Mouse (Mus musculus) fibroblast of lung, adult 2 months (primary cell): ENCODE data around the gene Atp2c2.
A peak's percentile ranks its signal among the peaks of the same experiment; 100 is the strongest.

Experiments used
- DNase-seq: peaks from one replicate; pipeline ENCODE4 v3.0.0-alpha.2; 2011; ENCODE audit warnings: low read depth

Atp2c2 gene

DNA sequence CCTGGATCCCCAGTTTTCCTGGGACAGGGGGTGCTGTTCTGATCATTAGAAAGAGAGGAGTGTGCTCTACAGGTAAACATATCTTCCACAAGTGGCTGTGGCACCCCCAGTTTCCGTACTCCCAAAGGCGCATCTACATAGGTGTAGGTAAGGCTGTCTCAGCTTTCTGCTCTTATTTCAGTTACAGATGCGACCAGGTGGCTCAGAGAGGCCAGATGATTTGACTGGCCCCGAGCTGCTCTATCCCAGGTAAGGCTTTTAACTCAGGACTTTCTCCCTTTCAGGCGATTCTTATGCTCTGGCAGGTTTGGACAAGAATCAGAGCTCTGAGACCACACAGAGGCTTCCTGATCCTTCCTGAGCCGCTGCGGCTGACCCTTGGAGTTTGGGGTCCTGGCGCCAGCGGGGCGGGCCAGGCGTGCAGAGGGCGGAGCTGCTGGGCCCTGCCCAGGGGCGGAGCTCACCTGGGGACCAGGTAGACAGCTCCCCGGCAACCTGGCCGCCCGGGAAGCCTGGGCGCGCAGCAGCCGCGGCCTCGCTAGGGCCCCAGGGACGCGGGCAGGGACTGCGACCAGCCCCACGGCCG, at the start of gene Atp2c2:
Gene Atp2c2, plus strand, starts transcription at position 461 of the 586 bp plus-strand sequence.
- no peak for DNase-seq

DNA sequence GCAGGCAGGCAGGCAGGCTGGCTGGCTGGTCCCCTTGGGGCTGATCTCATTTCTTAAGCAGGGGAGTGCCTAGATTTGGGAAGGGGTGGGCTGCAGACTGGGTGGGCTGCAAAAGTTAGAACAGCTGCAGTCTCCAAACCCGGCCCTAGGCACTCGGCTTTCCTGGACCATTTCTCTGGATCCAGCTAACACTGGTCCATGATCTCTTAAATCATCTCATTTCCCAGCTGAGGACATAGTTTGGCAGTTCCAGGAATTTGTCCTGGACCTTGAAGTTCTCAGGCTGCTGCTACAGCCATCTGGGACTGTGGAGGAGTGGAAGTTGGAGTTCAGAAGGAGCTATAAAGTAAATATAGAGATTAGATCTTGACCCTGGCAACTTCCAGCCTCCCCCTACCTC, 48.5 kb upstream of the Atp2c2 start:
- DNase-seq, result no peak

DNA sequence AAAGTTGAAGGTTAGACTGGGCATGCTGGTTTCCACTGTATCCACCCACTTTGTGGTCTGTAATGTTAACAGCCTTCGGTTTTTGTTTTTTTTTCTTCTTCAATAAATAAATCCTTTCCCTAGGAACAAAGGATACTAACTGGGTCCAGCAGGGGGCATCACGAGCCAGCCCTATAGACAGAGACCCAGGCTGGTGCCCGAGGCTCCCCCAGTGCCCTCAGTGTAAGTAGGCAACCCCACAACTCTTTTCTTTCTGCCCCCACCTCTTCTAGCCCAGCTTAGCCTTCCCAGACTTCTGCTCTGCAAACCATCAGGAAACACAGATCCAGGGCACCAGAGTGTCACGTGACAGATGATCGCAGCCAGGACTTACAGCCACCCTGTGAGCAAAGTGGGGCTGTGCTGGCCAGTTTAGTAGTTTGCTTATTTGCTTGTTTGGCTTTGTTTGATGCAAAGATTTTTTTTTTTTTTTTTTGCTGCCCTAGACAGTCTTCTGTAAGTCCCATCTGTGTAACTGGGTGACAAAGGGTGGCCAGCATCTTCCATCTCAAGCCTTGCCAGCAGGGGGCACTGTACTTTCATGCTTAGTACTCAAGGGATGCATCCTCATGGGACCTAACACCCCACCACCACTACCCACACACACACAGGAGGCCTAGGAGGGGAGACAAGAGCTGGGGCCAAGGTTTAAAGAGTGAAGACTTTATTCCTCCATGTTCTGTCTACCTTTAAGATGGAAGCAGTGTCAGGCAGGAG, 42.9 kb upstream of the Atp2c2 start:
- DNase-seq, result peak; percentile 41

DNA sequence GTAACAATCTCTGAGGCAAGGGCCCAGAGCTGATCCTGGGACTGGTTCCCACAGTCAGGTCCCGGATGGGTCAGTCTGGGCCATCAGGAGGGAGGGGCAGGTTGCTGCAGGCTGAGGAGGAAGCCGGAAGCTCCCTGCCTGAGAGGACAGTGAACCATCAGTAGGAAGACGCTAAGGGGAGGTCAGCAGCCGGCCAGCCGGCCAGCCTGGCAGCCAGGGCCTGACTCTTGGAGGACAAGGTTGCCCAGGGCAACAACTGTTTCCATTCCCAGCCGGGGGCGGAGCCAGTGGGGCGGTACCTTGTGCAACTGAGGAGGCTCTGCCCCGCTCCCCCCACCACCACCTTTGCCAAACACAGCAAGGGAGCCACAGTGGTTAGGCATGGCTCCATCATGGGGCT, 38.7 kb upstream of the Atp2c2 start:
- peak; percentile 53 for DNase-seq

DNA sequence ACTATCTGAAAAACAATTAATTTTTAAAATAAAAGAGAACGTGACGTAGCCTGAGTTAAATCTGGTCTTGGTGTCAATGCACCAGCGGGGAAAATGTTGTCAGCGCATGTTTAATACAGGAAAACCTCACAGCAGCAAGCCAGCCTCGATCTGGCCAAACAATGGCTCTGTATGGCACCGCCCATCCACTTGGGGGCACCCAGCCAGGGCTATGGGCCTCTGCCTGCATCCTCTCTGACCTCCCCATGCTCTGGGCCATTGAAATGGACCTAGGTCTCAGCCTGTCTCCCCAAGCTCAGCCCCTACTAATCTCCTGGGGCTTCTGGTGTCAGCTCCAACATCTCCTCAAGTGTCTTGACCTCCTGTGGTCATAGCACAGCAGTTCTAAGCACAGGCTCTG, 37.9 kb upstream of the Atp2c2 start:
- DNase-seq, result no peak

DNA sequence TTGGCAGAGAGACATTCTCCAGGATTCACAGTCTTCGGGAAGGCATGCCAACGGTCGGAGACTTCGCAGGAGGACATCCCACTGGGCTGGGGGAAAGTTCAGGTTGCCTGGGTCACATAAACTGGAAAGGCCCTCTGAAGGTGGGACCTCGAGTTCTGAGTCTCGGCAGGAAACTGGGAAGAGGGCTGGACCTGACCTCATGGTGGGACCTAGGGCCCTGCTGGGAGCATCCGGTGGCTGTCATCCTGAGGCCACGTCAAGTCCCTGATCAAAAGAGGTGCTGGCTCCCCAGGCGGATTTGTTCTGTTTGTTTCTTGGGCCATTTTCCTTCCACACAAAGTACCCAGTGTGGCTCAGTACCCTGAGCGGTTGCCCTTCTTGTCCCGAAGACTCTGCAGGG, 36.4 kb upstream of the Atp2c2 start:
- no peak for DNase-seq

DNA sequence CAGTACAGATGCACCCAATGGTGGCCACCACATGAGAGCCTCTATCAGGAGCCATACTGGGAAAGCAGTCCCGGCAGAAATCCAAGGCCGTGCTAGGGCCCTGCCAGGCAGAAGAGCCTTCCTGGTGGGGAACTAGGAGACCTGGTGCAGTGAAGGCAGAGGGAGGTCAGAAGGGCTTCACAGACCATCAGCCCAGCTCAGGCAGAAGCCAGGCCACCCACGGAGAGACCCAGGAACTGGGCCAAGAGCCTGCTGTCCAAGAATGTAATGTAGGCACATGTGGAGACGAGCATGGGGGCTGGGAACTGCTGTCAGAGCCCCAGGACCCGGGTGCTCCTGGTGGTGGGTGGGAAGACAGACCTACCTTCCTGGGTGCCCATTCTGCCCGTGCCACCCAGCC, 34.5 kb upstream of the Atp2c2 start:
- DNase-seq, result no peak

DNA sequence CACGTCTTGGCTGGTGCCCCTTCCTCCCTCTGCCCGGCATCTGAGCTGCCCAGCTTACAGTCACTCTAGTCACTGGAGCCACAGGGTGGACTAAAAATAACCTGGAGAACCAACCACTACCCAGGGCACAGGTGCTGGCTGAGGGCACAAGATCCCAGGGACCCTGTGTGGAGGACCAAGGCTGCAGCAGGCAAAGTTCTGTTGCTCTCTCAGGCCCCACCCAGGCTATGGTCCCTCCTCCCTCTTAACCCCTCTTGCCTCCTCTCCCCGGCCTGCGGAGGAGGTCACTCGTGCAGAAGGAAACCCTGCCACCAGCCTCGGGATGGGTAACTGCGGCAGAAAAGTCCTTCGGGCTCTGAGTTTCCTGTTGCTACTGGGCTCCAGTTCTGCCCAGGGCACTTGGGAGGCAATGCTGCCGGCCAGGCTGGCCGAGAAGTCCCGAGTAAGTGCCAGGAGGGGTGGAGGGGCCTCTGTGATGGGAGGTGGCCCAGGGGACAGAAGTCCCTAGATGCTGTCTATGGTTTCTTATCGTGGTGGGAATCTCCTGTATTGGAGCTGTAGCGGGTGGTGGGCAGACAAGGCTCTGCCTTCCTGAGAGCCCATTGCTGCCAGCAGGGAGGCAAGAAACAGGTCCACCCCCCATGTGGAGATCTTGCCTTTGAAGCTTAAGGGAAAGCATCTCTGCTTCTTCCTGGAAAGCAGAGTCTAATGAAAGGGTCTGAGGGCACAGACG, 33.4 kb upstream of the Atp2c2 start, which contains the start of gene Wfdc1:
Gene Wfdc1, plus strand, starts transcription at position 147 of the 733 bp plus-strand sequence.
- DNase-seq, result no peak

DNA sequence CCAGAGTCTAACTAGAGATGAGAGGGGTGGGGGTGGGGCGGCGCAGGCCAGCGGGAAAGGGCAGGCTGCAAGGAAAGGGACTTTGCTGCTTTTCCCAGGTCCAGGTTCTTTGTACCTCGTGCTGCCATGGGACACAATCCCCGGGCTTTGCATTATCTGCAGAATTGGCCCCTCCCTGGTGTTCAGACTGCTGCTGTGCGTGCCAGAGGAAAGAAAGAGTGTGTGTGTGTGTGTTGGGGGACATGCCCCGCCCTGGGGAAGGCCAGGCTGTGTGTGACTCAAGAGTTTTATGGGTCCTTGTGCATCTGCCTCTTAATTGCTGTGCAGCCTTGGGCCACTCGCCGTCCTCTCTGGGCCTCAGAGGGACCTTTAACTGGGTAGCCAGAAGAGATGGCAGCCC, 31.4 kb upstream of the Atp2c2 start:
- no peak for DNase-seq

DNA sequence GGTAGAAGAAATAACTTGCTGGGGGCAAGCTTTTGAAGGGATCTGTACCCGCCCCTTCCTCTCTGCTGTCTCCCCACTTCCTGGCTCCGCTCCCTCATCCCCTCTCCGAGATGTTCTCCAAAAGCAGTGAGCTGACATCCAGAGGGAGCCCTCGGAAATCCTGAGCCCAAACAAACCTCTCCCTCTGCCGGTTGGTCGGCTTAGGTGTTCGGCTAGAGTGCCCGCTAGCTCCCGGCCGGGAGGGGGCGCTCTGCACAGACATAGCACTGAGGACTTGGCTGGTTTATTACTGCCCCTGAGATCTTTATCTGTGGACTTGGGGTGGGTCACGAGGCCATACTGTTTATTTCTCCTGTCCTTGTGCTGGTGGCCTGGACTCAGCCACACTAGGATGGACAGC, 30.5 kb upstream of the Atp2c2 start:
- no peak for DNase-seq

DNA sequence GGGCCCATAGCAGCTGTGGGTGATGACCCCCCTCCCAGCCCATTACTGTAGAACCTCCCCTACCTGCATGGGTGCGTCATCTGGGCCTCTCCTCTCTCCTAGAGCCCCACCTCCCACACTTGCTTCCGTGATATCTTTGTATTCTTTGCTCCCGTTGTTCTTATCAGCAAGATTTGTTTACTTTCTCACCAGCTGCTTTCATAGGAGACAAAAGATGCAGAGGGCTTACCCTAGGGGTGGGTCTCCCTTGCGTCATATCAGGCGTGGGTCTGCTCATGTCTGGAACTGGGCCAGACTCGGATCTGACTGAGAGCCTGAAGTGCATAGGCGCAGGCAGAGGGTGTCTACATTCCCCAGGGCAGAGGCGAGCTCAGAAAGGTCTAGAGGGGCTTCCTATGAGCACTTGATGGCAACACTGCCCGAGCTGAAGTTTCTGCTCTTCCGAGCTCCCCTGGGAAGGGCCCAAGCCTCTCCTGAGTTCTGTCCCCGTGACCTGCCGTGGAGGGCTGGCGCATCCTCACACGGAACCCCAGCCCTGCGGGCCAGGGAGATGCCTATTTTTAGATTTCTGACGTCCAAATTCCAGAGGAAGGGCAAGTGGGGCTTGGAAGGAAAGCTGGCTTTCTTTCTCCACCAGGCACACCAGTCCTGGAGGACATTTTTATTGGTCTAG, 29.3 kb upstream of the Atp2c2 start:
- DNase-seq, result no peak

DNA sequence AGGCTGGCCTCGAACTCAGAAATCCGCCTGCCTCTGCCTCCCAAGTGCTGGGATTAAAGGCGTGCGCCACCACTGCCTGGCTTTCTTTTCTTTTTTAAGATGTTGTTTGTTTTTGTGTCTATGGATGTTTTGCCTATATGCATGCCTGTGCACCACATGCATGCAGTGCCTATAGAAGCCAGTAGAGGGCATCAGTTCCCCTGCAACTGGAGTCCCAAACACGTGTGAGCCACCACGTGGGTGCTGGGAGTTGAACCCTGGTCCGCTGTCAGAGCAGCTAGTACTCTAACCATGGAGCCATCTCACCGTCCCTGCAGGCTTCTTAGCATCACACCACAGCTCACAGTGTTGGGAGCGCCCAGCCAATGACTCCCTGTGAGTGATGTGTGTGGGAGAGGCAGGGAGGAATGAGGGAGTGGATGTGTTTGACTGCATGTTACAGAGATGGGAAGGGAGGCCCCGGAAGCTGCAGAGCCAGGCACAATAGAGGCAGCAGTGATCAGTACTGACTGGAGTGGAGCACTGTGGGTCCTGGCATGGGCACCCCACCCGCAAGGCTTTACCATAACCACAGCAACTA, 25.7 kb upstream of the Atp2c2 start:
- DNase-seq, result no peak

DNA sequence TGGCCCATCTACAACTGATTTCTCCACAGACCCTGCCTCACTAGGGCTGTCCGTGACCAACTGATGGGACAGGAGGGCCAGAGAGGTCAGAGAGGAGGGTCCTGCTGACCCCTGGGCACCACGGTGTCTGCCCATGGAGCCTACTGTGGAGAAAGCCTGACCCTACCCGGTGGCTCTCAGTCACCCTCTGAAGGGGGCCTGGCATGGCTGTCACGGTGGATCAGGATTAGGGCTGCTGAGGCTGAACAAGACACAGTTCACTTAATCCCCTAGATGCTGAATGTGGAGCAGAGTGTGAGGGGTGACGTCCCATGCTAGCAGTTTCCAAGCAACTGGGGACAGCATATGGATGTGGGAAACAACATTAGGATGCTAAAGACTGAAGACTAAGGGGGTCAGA, 24.4 kb upstream of the Atp2c2 start:
- no peak for DNase-seq

DNA sequence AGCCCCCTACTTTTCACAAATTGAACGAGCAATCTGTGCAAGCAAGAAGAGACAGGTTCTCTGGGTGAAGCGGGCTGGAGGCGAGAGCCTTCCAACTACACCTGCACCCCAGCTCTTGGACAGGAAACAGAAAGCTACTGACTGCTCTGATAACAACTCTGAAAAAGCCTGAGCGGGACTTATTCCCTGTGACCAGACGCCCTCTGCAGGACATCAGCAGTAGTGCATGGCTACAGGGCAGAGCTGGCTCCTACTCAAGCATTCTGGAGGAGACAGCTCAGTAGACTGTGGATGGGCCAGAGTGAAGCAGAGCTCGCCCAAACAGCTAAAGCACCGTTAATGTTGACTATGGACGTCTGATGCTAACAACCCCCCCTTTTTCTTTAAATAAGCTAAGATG, 23.4 kb upstream of the Atp2c2 start:
- peak; percentile 60 for DNase-seq

DNA sequence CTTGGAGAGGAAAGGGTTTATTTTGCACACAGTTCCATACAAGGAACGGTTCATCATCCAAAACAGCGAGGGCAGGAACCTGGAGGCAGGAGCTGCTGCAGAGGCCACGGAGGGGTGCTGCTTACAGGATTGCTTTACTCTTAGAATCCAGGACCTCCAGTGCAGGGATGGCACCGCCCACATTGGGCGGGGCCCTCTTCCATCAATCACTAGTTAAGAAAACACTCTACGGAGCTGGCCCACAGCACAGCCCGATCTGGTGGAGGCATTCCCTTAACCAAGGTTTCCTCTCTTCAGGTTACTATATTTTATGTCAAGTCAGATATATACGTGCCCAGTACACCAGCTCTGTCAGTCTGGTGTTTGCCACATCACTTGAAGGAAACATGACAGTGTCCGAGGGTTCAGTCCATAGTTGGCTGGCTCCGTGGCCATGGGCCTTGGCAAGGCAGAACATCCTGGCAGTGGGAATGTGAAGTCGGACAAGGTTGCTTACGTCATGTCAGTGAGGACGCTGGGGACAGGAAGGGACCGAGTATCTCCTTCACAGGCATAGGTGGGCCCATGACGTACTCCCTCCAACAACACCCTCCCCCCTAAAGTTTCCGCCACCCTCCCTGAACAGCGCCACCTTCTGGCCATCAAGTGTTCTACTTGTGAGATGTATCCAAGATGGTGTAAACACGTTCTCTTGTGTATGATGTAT, 21.5 kb upstream of the Atp2c2 start:
- DNase-seq, result no peak

DNA sequence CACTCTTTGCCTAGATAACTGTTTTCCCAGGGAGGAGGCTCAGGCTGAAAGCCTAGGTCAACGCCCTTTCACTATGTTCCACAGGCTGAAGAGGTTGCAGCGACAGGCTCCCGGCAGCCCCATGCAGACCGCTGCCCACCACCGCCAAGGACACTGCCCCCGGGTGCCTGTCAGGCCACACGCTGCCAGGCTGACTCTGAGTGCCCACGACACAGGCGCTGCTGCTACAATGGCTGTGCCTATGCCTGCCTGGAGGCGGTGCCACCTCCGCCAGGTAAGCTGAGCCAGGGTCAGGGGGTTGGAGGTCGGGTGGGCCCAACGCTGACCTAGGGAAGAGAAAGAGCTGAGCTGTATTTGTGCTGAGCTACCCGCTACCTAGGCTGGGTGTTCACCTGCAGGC, 20.6 kb upstream of the Atp2c2 start:
- no peak for DNase-seq

DNA sequence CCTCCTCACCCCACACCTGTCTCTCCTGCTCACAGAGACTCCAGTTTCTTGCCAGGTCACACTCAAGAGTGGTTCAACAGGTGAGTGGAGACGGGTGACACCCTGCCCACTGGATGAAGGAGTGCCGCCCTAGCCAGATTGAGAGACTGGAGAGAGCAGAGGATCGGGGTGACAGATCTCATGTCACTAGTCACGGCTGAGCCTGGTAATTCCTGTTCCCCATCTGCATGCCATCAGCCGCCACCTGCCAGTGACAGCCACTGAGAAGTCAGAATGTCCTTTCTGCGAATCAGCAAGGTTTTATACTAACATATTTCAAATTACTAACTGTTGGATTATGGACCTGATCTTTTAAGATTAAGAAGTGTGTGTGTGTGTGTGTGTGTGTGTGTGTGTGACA, 9.2 kb upstream of the Atp2c2 start:
- no peak for DNase-seq

DNA sequence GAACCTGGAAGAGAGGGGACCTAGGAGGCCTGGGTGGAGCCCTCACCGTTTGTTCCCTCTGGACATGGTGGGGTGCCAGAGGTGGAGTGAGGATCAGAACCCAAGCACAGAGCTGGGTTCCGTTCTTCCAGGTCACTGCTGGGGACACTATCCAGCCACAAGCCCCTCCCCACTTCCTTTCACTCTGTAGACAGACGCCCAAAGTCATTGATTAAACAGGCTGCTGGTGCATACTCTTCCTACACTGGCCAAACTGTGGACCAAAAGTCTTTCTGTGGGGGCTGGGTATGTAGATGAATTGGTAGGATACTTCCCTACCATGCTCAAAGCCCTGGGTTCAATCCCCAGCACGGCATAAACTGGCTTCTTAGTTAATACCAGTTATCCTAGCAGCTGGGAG, 7.8 kb upstream of the Atp2c2 start:
- DNase-seq, result no peak

DNA sequence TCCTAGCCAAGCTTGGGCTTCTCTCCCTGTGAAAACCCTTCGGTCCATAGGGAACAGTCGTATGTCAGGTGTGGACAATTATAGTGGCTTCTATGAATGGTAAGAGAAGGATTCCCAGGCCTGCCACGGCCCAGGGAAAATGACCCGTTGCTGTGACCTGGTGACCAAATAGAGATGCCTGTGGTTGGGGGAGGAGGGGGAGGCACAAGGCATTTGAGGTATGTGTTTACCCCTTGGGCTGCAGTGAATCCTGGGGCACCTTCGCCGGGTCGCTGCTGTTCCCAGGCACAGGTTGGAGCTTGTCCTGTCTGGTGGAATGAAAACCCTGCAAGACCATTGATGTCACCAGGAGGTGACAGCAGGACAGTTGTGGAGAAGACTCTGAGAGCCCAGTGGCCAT, 5.1 kb upstream of the Atp2c2 start:
- DNase-seq, result no peak

DNA sequence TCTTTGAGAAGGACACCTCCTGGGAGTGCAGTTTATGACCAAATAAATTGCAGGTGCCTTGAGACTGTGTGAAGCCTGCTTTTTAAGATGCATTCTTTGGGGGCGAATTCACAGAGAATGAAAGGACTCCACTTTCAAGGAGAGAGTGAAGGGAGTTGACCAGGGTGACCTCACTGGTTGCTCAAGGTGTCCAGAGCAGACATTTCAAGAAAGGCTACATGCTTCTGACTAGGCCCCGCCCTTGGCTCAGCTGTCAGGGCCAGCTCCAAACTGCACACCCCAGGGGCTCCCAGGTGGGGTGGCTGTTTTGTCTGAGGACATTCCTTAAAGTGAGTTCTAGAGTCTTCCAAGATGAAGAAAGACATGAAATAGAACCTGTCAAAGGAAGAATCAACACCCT, 2.6 kb upstream of the Atp2c2 start:
- DNase-seq, result no peak

DNA sequence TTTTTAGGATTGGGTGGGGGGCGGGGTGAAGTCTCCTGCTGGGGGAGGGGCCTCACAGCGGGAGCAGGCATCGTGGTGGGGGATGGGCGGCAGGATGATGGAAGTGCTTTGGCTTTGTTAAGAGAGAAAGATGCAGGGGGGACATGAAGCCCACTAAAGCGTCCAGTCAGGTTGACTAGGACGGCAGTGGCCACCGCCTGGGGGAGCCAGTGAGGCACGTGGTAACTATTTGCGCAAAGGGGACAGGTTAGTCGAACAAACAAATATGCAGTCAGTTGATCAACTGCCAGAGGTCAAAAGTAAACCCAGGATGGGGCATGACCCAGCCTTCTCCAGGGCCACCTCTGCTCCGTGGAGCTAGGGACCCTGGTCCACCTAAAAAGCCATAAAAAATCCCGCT, 849 bp upstream of the Atp2c2 start:
- no peak for DNase-seq

DNA sequence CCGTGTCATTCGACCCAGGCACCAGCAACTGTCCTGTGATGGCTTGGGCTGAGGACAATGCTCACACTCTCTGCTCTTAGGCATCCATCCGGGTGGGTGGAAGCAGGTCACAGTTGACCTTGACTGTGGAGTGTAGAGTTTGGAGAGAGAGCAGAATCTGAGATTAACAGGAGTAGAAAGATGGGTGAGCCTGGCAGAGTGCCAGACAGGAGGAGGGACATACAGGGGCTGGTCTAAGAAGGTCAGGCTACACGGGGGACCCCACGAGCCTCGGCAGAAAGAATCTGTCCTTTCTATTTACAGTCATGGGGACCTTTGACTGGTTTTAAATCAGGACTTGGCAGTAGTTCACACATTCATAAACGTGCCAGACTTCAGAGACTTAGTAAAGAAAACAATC, 3.2 kb downstream of the Atp2c2 start:
- no peak for DNase-seq
